Mouse (Mus musculus) heart, embryonic 11.5 days (tissue): ENCODE data around the gene Kcnj16. TPM values are rescaled to one million over a fixed set of nuclear protein-coding genes. Genes with fewer than 3 reads are reported as not detected.
A peak's percentile ranks its signal among the peaks of the same experiment; 100 is the strongest.

Experiments used
- ATAC-seq: fragments of 200-750 bp; cut with Nextera tagmentation; replicated peaks from 2 replicates; pipeline ENCODE4 v1.8.0; 2017; ENCODE audit warnings: moderate library complexity; ENCODE audit not compliant: insufficient number of reproducible peaks, low FRiP score, low TSS enrichment
- H3K27ac ChIP-seq: fragments of 300-500 bp; sonication (generic); 2 replicates; pipeline ENCODE4 v1.5.1; 2014; ENCODE audit warnings: mild to moderate bottlenecking, low read depth, low read length
- H3K27me3 ChIP-seq: fragments of 300-500 bp; sonication (generic); 2 replicates; pipeline ENCODE4 v1.6.1; 2014; ENCODE audit warnings: mild to moderate bottlenecking, low read length, mixed read lengths; ENCODE audit not compliant: control insufficient read depth, insufficient read depth
- H3K36me3 ChIP-seq: fragments of 300-500 bp; sonication (generic); 2 replicates; pipeline ENCODE4 v1.6.1; 2014; ENCODE audit warnings: mild to moderate bottlenecking, low read length, moderate library complexity, mixed read lengths; ENCODE audit not compliant: control insufficient read depth, insufficient read depth
- H3K4me1 ChIP-seq: fragments of 300-500 bp; sonication (generic); 2 replicates; pipeline ENCODE4 v1.6.1; 2014; ENCODE audit warnings: low read length; ENCODE audit not compliant: control insufficient read depth, insufficient read depth
- H3K4me2 ChIP-seq: fragments of 300-500 bp; sonication (generic); 2 replicates; pipeline ENCODE4 v1.6.1; 2014; ENCODE audit warnings: mild to moderate bottlenecking, moderate library complexity
- H3K4me3 ChIP-seq: fragments of 300-500 bp; sonication (generic); 2 replicates; pipeline ENCODE4 v1.5.1; 2014; ENCODE audit warnings: low read depth, low read length
- H3K9ac ChIP-seq: fragments of 300-500 bp; sonication (generic); 2 replicates; pipeline ENCODE4 v1.6.1; 2014; ENCODE audit warnings: mild to moderate bottlenecking, low read depth, low read length, moderate library complexity
- H3K9me3 ChIP-seq: fragments of 300-500 bp; sonication (generic); replicated peaks from 2 replicates; pipeline ENCODE4 v1.6.1; 2016; ENCODE audit warnings: low read length; ENCODE audit not compliant: control insufficient read depth
- WGBS: fragments of 180-500 bp; shearing (Covaris S2); extraction: QIAGEN DNeasy Blood & Tissue Kit; methylation state at CpG from one replicate; pipeline ENCODE4 v1.1.7; 2014; ENCODE audit not compliant: insufficient replicate concordance; 5-methylcytosine and 5-hydroxymethylcytosine counted together
- polyA plus RNA-seq: library from polyadenylated mRNA; unstranded; fragments of >200 nt; fragmentation: Nextera tagmentation; extraction: Ambion mirVana; gene quantifications from 2 replicates; pipeline ENCODE4 v1.2.1, GENCODE M21; 2014

Kcnj16 gene
- polyA plus RNA-seq, 1 experiment from 2014 or later = 0.11 TPM

GRCm38 (mm10) chr11:111060216-111060615 lies 92.4 kb downstream of the Kcnj16 start:
- Histone ChIP-seq H3K4me1 (no peaks in the 10 kb centered on the region), H3K4me2 (no peak overlapping the region), H3K27ac (no peak overlapping the region), H3K4me3 (no peak overlapping the region), H3K27me3 (no peaks in the 10 kb centered on the region), H3K9ac (no peak overlapping the region), H3K36me3 (no peaks in the 10 kb centered on the region), H3K9me3 (no peaks in the 10 kb centered on the region)
- WGBS = 59% methylated on average over 5 of the region's 5 CpGs
- no peak for ATAC-seq

DNA sequence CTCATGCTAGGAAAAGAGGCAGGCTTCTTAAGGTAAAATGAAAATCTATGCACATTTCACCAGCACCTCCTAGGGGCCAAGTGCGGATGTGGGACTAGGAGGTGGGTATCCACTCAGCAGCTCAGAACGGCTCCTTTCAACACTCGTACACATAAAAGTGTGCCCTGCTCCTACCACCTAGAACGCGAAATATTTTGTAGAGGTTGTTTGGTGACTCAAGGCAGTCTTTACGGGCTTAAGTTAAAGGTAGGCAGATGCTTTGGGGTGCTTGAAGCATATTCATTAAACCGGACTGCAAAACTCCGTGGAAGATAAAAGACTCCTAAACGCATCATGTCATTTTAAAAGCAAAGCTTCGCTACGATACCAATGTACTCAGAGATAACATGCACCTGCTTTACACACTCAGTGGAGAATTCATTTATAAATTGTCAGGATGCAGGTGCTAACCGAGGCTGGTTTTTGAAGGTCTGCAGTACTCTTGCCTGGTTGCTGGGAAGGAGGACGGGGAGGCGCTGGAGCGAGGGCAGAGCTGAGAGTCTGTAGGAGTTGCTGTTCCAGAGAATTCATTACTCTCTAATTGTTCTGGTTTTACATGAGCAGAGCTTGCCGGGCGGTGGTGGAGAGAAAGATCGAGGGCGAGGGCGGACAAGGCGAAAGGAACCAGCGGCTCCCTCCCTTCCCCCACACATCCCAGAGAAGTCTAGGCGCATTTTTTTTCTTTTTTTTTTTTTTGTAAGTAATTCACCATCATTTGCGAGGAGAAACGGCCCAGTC lies 97.1 kb downstream of the Kcnj16 start:
- Histone ChIP-seq H3K27ac (no peak overlapping the region), H3K9ac (peak overlapping the region; percentile 67), H3K4me2 (peak overlapping the region; percentile 93), H3K4me1 (0 out of 2 replicates have a peak, but pooled peaks cover 4% of the 10 kb centered on the region), H3K27me3 (no peaks in the 10 kb centered on the region), H3K4me3 (peak overlapping the region; percentile 54), H3K9me3 (no peaks in the 10 kb centered on the region), H3K36me3 (no peaks in the 10 kb centered on the region)
- ATAC-seq = no peak
- WGBS = under 1% methylated on average over 25 of the region's 25 CpGs

DNA sequence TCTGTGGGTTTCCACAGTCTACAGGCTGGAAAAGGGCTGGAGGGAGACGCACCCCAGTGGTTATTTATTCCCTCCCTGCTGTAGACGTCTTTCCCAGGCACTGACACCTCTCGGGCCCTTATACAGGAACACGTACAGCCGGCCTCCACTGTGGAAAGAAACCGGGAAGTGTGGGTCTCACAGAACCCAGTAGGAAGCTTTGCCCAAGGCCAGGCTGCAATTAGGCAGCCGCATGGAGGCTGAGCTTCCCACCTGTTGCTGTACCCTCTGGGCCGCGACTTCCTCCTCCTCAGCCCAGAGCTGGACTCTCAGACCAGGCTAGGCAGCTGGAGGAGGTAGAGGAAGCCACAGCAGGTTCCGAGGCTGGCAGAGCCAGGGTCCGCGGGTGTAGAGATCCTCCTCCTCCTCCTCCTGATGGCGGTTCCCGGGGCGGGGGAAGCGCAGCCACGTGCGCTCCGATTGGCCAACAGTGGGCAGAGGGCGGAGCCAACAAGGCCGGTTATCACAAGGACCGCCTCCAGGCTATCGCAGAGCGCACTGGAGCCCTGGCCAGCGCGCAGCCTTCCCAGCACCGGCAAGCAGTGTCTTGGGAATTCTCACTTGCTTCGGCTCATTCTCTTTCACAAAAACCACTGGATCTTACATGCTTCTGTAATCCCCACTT lies 97.9 kb downstream of the Kcnj16 start, which contains the start of gene Kcnj2:
TSS of gene Kcnj2 (plus strand) at position 530 of the 664 bp plus-strand sequence.
- H3K36me3 ChIP-seq = no peaks in the 10 kb centered on the region
- peak within 1 kb of the TSS; percentile 93 for H3K4me2 ChIP-seq
- H3K27ac ChIP-seq = peak within 1 kb of the TSS; percentile 41; the same call in 1 of the 2 replicates
- WGBS = under 1% methylated on average over 28 of the region's 28 CpGs
- H3K9me3 ChIP-seq = no peaks in the 10 kb centered on the region
- peak; percentile 96 for ATAC-seq
- H3K4me1 ChIP-seq = 0 out of 2 replicates have a peak, but pooled peaks cover 4% of the 10 kb centered on the region
- H3K27me3 ChIP-seq = no peaks in the 10 kb centered on the region
- H3K9ac ChIP-seq = peak within 1 kb of the TSS; percentile 67
- peak within 1 kb of the TSS; percentile 54 for H3K4me3 ChIP-seq

GRCm38 (mm10) chr11:111066299-111066691 lies 98.5 kb downstream of the Kcnj16 start:
- Histone ChIP-seq H3K4me1 (0 out of 2 replicates have a peak, but pooled peaks cover 4% of the 10 kb centered on the region), H3K9ac (peak overlapping the region; percentile 67), H3K27ac (peak overlapping the region; percentile 41; the same call in 1 of the 2 replicates), H3K36me3 (no peaks in the 10 kb centered on the region), H3K9me3 (no peaks in the 10 kb centered on the region), H3K4me3 (peak overlapping the region; percentile 54), H3K27me3 (no peaks in the 10 kb centered on the region), H3K4me2 (peak overlapping the region; percentile 93)
- ATAC-seq = peak; percentile 75
- 2% methylated on average over 9 of the region's 9 CpGs for WGBS

GRCm38 (mm10) chr11:111067787-111068186 lies 100.0 kb downstream of the Kcnj16 start:
- no peaks in the 10 kb centered on the region for H3K27me3 ChIP-seq
- no peaks in the 10 kb centered on the region for H3K9me3 ChIP-seq
- peak overlapping the region; percentile 93 for H3K4me2 ChIP-seq
- H3K27ac ChIP-seq = no peak overlapping the region
- no peak for ATAC-seq
- H3K9ac ChIP-seq = no peak overlapping the region
- 57% methylated on average over 3 of the region's 3 CpGs for WGBS
- peaks cover 4% of the 10 kb centered on the region for H3K36me3 ChIP-seq
- H3K4me1 ChIP-seq = 0 out of 2 replicates have a peak, but pooled peaks cover 4% of the 10 kb centered on the region
- H3K4me3 ChIP-seq = peak overlapping the region; percentile 54

- H3K27ac ChIP-seq = no peak overlapping the region
- ATAC-seq = no peak
- no peak overlapping the region for H3K4me2 ChIP-seq
Observed at GRCm38 (mm10) chr11:111070460-111070859, 102.6 kb downstream of the Kcnj16 start.

GRCm38 (mm10) chr11:111074131-111074530 lies 106.3 kb downstream of the Kcnj16 start:
- Histone ChIP-seq H3K36me3 (peaks cover 7% of the 10 kb centered on the region), H3K4me2 (no peak overlapping the region), H3K27me3 (no peaks in the 10 kb centered on the region), H3K9me3 (no peaks in the 10 kb centered on the region), H3K27ac (no peak overlapping the region), H3K9ac (no peak overlapping the region), H3K4me1 (no peaks in the 10 kb centered on the region), H3K4me3 (no peak overlapping the region)
- no peak for ATAC-seq

More at GRCm38 (mm10) chr11:111070460-111070859, 102.6 kb downstream of the Kcnj16 start:
- peaks cover 7% of the 10 kb centered on the region for H3K36me3 ChIP-seq
- H3K9ac ChIP-seq = no peak overlapping the region
- H3K9me3 ChIP-seq = no peaks in the 10 kb centered on the region
- H3K27me3 ChIP-seq = no peaks in the 10 kb centered on the region
- H3K4me3 ChIP-seq = no peak overlapping the region
- 0 out of 2 replicates have a peak, but pooled peaks cover 4% of the 10 kb centered on the region for H3K4me1 ChIP-seq
